Mouse (Mus musculus) heart, adult 2 months (tissue): ENCODE measurements at regions not wholly inside any gene's neighbourhood (a gene's known extent, or its start where the extent isn't known, plus 50 kb on each side); places are given as distances from the start of the nearest gene placed in this dataset.

ENCODE experiments used
- CTCF ChIP-seq: fragments of 200-600 bp; IDR thresholded peaks from 2 replicates; pipeline ENCODE4 v1.8.1; 2022; ENCODE audit warnings: antibody characterized with exemption, mild to moderate bottlenecking, moderate library complexity
- POLR2A ChIP-seq: fragments of 200-500 bp; IDR thresholded peaks from 2 replicates; pipeline ENCODE4 v1.6.1; 2011; ENCODE audit warnings: mild to moderate bottlenecking, low read depth, low read length, control low read depth; ENCODE audit not compliant: insufficient read depth

- TF ChIP-seq POLR2A (no peak), CTCF (no peak)
Observed at GRCm38 (mm10) chr9:92704752-92705151, 162.7 kb downstream of the Plod2 start.
